Mouse (Mus musculus) myocyte (in vitro differentiated cells): ENCODE measurements at regions not wholly inside any gene's neighbourhood (a gene's known extent, or its start where the extent isn't known, plus 50 kb on each side); places are given as distances from the start of the nearest gene placed in this dataset.

Experiments used
- CEBPB ChIP-seq: IDR thresholded peaks from 2 replicates; pipeline ENCODE4 v1.6.1; 2011; ENCODE audit warnings: mild to moderate bottlenecking, moderate library complexity; ENCODE audit not compliant: poor library complexity, insufficient read depth, severe bottlenecking
- E2F4 ChIP-seq: IDR thresholded peaks from one replicate; pipeline ENCODE4 v1.6.1; 2011; ENCODE audit warnings: mild to moderate bottlenecking, control low read depth, moderate library complexity; ENCODE audit not compliant: insufficient read depth
- MAX ChIP-seq: IDR thresholded peaks from one replicate; pipeline ENCODE4 v1.6.1; 2011; ENCODE audit warnings: low read depth, mild to moderate bottlenecking, control low read depth
- MYOD1 ChIP-seq, 3 experiments: IDR thresholded peaks; one replicate each; pipeline ENCODE4 v1.6.1; 2011; ENCODE audit warnings: control low read depth in 2 of 3, low read depth in 2 of 3, mild to moderate bottlenecking in 2 of 3, moderate library complexity in 1 of 3; ENCODE audit not compliant: insufficient read length in 2 of 3, control insufficient read depth in 1 of 3
- POLR2A ChIP-seq: IDR thresholded peaks from one replicate; pipeline ENCODE4 v1.6.1; 2011; ENCODE audit warnings: low read depth, mild to moderate bottlenecking, control low read depth, moderate library complexity; ENCODE audit not compliant: insufficient read length
- POLR2AphosphoS2 ChIP-seq: IDR thresholded peaks from one replicate; pipeline ENCODE4 v1.6.1; 2011; ENCODE audit warnings: low read depth, control low read depth; ENCODE audit not compliant: insufficient read length
- SRF ChIP-seq: IDR thresholded peaks from one replicate; pipeline ENCODE4 v1.6.1; 2011; ENCODE audit warnings: low read depth; ENCODE audit not compliant: control insufficient read depth, insufficient read length
- TCF12 ChIP-seq: IDR thresholded peaks from one replicate; pipeline ENCODE4 v1.6.1; 2011; ENCODE audit warnings: mild to moderate bottlenecking, control low read depth; ENCODE audit not compliant: poor library complexity, insufficient read depth, severe bottlenecking
- USF1 ChIP-seq: IDR thresholded peaks from one replicate; pipeline ENCODE4 v1.6.1; 2011; ENCODE audit warnings: low read depth, mild to moderate bottlenecking, control low read depth, moderate library complexity

DNA sequence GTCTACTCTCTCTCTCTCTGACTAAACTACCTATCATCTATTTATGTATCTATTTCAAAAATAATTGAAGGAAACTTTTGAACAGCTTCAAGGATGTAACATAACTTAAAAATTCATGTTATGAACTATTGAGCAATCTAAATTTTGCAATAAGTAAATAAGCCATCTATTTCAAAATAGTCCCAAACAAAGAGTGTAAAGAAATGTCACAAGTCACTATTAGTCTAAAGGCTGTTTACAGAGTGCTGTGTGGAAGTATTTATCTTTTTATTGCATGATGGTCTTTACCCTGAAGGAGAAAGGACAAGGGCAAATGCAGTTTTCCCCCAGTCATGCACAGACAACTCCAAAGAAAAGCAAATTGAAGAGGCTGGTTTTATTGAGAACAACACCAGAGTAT lies 496.0 kb downstream of the Olfm4 start:
- TF ChIP-seq POLR2A (no peak), MAX (no peak), POLR2AphosphoS2 (no peak), CEBPB (no peak), TCF12 (no peak), MYOD1 (IDR thresholded peaks at IDR 0.05; ENCODE audit: control insufficient read depth in 1 of 3, insufficient read length in 2 of 3, low read depth in 2 of 3) (no peak), USF1 (no peak), SRF (no peak), E2F4 (no peak)
